ENCODE assay signal across 8 mouse cellular contexts in genomic region chr11:107132426-107132825, GRCm38 (mm10). TPM values are rescaled to one million over a fixed set of nuclear protein-coding genes. Genes with fewer than 3 reads are reported as not detected.
A peak's percentile ranks its signal among the peaks of the same experiment; 100 is the strongest.
DNase-seq lines count a peak whose midpoint lies in the region; ATAC-seq lines count a peak whose summit lies in the region.

No protein-coding gene starts in this region.

- no peak for ATAC-seq in megakaryocyte, adult 5-6 weeks (ENCODE audit: poor library complexity, severe bottlenecking)
- peak; percentile 57 for ATAC-seq in kidney, embryonic 15.5 days (replicated peaks; ENCODE audit: low FRiP score)
- no peak for ATAC-seq in inflammation-experienced regulatory T-cells, adult 6 months

- no peaks in the 10 kb centered on the region for H3K9me3 ChIP-seq in megakaryocyte, embryonic 14.5 days
- no peaks in the 10 kb centered on the region for H3K9me3 ChIP-seq in forebrain, embryonic 10.5 days
- H3K9me3 ChIP-seq in kidney, embryonic 15.5 days (replicated peaks) = no peaks in the 10 kb centered on the region

- peak overlapping the region; percentile 100 for H3K4me3 ChIP-seq in megakaryocyte, embryonic 14.5 days (replicated peaks)
- H3K4me3 ChIP-seq in forebrain, embryonic 10.5 days = peak overlapping the region; percentile 87
- H3K4me3 ChIP-seq in kidney, embryonic 15.5 days (replicated peaks) = peak overlapping the region; percentile 91

- no peak for DNase-seq in forebrain, embryonic 10.5 days (ENCODE audit: extremely low spot score, low spot score)
- peak; percentile 63 for DNase-seq in mesoderm, embryonic 11.5 days (ENCODE audit: low read depth, low spot score)
- DNase-seq in spleen, postnatal 14 days (ENCODE audit: low spot score in 2 of 2) = no peak
- no peak for DNase-seq in left cerebral cortex, postnatal 14 days (ENCODE audit: low spot score in 2 of 2)

- WGBS in forebrain, embryonic 10.5 days = 1% methylated on average over 16 of the region's 16 CpGs
- under 1% methylated on average over 16 of the region's 16 CpGs for WGBS in kidney, embryonic 15.5 days

- H3K27me3 ChIP-seq in megakaryocyte, embryonic 14.5 days (replicated peaks) = no peaks in the 10 kb centered on the region
- no peaks in the 10 kb centered on the region for H3K27me3 ChIP-seq in forebrain, embryonic 10.5 days (ENCODE audit: poor library complexity, severe bottlenecking)
- no peaks in the 10 kb centered on the region for H3K27me3 ChIP-seq in kidney, embryonic 15.5 days

- H3K36me3 ChIP-seq in megakaryocyte, embryonic 14.5 days (replicated peaks; ENCODE audit: low read length) = no peaks in the 10 kb centered on the region
- peaks cover 10% of the 10 kb centered on the region; the same call in 1 of the 2 replicates for H3K36me3 ChIP-seq in forebrain, embryonic 10.5 days (replicated peaks)
- H3K36me3 ChIP-seq in kidney, embryonic 15.5 days = no peaks in the 10 kb centered on the region

- peak overlapping the region; percentile 90 for H3K4me2 ChIP-seq in kidney, embryonic 15.5 days

- peak overlapping the region; percentile 99 for H3K27ac ChIP-seq in forebrain, embryonic 10.5 days
- peak overlapping the region; percentile 79 for H3K27ac ChIP-seq in kidney, embryonic 15.5 days

- H3K4me1 ChIP-seq in megakaryocyte, embryonic 14.5 days = peaks cover 26% of the 10 kb centered on the region
- H3K4me1 ChIP-seq in forebrain, embryonic 10.5 days = peaks cover 25% of the 10 kb centered on the region
- H3K4me1 ChIP-seq in kidney, embryonic 15.5 days = peaks cover 24% of the 10 kb centered on the region

- peak overlapping the region; percentile 96 for H3K9ac ChIP-seq in kidney, embryonic 15.5 days

- intact Hi-C loops in left cerebral cortex, postnatal 14 days (cut with DNase I) = no loop called here

RNA-seq across cellular contexts. Expression of gene Bptf, which starts 0.5 kb away (rescaled TPM):
- polyA plus RNA-seq in megakaryocyte, embryonic 14.5 days (2012; ENCODE audit: insufficient read depth, low replicate concordance) = 106 and 348 TPM in 2 replicates
- 45.6 and 50.8 TPM in 2 replicates for total RNA-seq in megakaryocyte, adult 5-6 weeks (2015)
- 35.9 and 43.4 TPM in 2 replicates for total RNA-seq in megakaryocyte, adult 5-6 weeks (2017)
- 32.5 and 35.7 TPM in 2 replicates for polyA plus RNA-seq in forebrain, embryonic 10.5 days (2016; fragmentation: Nextera tagmentation; extraction: Ambion mirVana)
- 31.4 and 35.0 TPM in 2 replicates for polyA plus RNA-seq in kidney, embryonic 15.5 days (2015; fragmentation: Nextera tagmentation; extraction: Ambion mirVana)
- 10 to 100 TPM; 44.7 to 85.4 (median 83.8) TPM for polyA plus RNA-seq in inflammation-experienced regulatory T-cells, adult 6 months (2017; shearing (Covaris generic))
- 10 to 100 TPM; 57.9 to 59.8 TPM for total RNA-seq in left cerebral cortex, postnatal 14 days (2021)

RNA-seq across cellular contexts. Expression of gene Nol11, which starts 56.8 kb away (rescaled TPM):
- 0.20 TPM in 1 of 2 replicates, not detected in the other for polyA plus RNA-seq in megakaryocyte, embryonic 14.5 days (2012; ENCODE audit: insufficient read depth, low replicate concordance)
- 28.9 and 31.7 TPM in 2 replicates for total RNA-seq in megakaryocyte, adult 5-6 weeks (2015)
- total RNA-seq in megakaryocyte, adult 5-6 weeks (2017) = 25.4 and 31.8 TPM in 2 replicates
- 77.3 and 84.4 TPM in 2 replicates for polyA plus RNA-seq in forebrain, embryonic 10.5 days (2016; fragmentation: Nextera tagmentation; extraction: Ambion mirVana)
- polyA plus RNA-seq in kidney, embryonic 15.5 days (2015; fragmentation: Nextera tagmentation; extraction: Ambion mirVana) = 58.1 and 59.2 TPM in 2 replicates
- polyA plus RNA-seq in inflammation-experienced regulatory T-cells, adult 6 months (2017; shearing (Covaris generic)) = 10 to 100 TPM; 39.3 to 62.7 (median 43.0) TPM
- total RNA-seq in left cerebral cortex, postnatal 14 days (2021) = 10 to 100 TPM; 24.8 to 25.6 TPM

Comparison
In these comparisons a context has a peak if more than half of its experiments do, and no peak if none do; other contexts are left out.
1. RNA of gene Nol11, which starts 56.8 kb away (polyA plus RNA-seq): 77.3 to 84.4 TPM in forebrain, embryonic 10.5 days, 58.1 to 59.2 TPM in kidney, embryonic 15.5 days and 39.3 to 62.7 TPM in inflammation-experienced regulatory T-cells, adult 6 months; 0.20 TPM in megakaryocyte, embryonic 14.5 days; every median in the first group is over 10 times any median in the second.
2. Peak in every context shown above with its lines, with median percentiles within 50 percentile points of each other: H3K4me3 ChIP-seq.